ENCODE assay signal across 9 mouse cellular contexts in the genomic region with DNA sequence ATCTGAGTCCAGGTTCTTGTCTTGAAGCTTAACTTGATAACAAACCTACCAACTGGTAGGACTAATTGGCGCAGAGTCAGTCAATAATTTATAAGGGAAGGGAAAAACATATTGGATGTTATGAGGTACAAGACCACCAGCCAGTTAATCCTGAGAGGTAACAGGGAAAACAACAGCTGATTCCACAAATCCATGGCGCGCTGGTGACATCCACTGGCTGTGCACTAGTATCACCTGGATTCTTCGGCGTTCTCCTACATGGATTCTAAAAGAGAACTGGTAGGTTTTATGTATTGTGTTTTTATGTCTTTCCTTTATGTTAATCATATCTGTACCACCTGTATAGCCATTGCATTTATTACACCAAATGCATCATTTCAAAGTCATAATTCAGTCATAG.
A peak's percentile ranks its signal among the peaks of the same experiment; 100 is the strongest.
DNase-seq lines count a peak whose midpoint lies in the region; ATAC-seq and TF ChIP-seq lines count a peak whose summit lies in the region.
"Had no signal": no experiment of that assay in that cellular context is flagged by ENCODE, and none has a peak within 500 bp of the region (broad histone marks: within the 10 kb centered on the region; RNA-seq: fewer than 3 reads in every experiment).

No protein-coding gene starts in this region.

- TF ChIP-seq CTCF in kidney, adult 2 months (conservative IDR thresholded peaks at IDR 0.05; ENCODE audit: insufficient read depth, insufficient read length, low read depth, low read length) = peak; percentile 37

- H3K4me3 ChIP-seq in kidney, adult 2 months (ENCODE audit: insufficient read depth, low read depth, low read length) = no peak overlapping the region
- no peak overlapping the region for H3K4me3 ChIP-seq in forebrain, embryonic 15.5 days
- H3K4me3 ChIP-seq: neural tube, embryonic 13.5 days had no signal

- H3K9ac ChIP-seq in forebrain, embryonic 15.5 days (replicated peaks) = no peak overlapping the region
- H3K9ac ChIP-seq: neural tube, embryonic 13.5 days had no signal

- ATAC-seq in forebrain, embryonic 15.5 days (replicated peaks) = peak; percentile 58; the same call in 1 of the 2 replicates

- no peaks in the 10 kb centered on the region for H3K9me3 ChIP-seq in forebrain, embryonic 15.5 days
- H3K9me3 ChIP-seq: neural tube, embryonic 13.5 days had no signal

- H3K27me3 ChIP-seq in kidney, adult 2 months (replicated peaks; ENCODE audit: control insufficient read depth, insufficient read depth, low read length) = no peaks in the 10 kb centered on the region
- H3K27me3 ChIP-seq in forebrain, embryonic 15.5 days = no peaks in the 10 kb centered on the region
- H3K27me3 ChIP-seq: neural tube, embryonic 13.5 days had no signal

- no peaks in the 10 kb centered on the region for H3K4me1 ChIP-seq in kidney, adult 2 months (ENCODE audit: control insufficient read depth, insufficient read depth, low read length)
- H3K4me1 ChIP-seq in forebrain, embryonic 15.5 days = no peaks in the 10 kb centered on the region
- H3K4me1 ChIP-seq: neural tube, embryonic 13.5 days had no signal

- H3K27ac ChIP-seq in kidney, adult 2 months (ENCODE audit: insufficient read depth, low read depth, low read length) = no peak overlapping the region
- no peak overlapping the region for H3K27ac ChIP-seq in forebrain, embryonic 15.5 days (replicated peaks)
- H3K27ac ChIP-seq: neural tube, embryonic 13.5 days had no signal

- no peaks in the 10 kb centered on the region for H3K36me3 ChIP-seq in kidney, adult 2 months (ENCODE audit: control insufficient read depth, insufficient read depth, low read length)
- H3K36me3 ChIP-seq in forebrain, embryonic 15.5 days = no peaks in the 10 kb centered on the region
- H3K36me3 ChIP-seq: neural tube, embryonic 13.5 days had no signal

- TF ChIP-seq POLR2A in kidney, adult 2 months (IDR thresholded peaks at IDR 0.05; ENCODE audit: low read depth, low read length) = no peak

- no peak overlapping the region for H3K4me2 ChIP-seq in forebrain, embryonic 15.5 days (replicated peaks)
- H3K4me2 ChIP-seq: neural tube, embryonic 13.5 days had no signal

- DNase-seq in kidney, adult 2 months = no peak
- DNase-seq in kidney, postnatal 25 days = no peak
- peak; percentile 44 to 60 for DNase-seq in right cerebral cortex, postnatal 10 days (ENCODE audit: low spot score in 2 of 2)
- no peak for DNase-seq in right cerebral cortex, adult 18-20 months
- peak; percentile 72 for DNase-seq in retina, embryonic 14.5 days (ENCODE audit: low spot score)
- DNase-seq in frontal cortex, postnatal 36 days (ENCODE audit: low spot score in 2 of 2) = no peak
- no peak for DNase-seq in spleen, adult 18-20 months

- WGBS in kidney, adult 2 months = 83% methylated on average over 5 of the region's 5 CpGs
- WGBS in forebrain, embryonic 15.5 days = 78% methylated on average over 5 of the region's 5 CpGs

Comparison
In these comparisons a context has a peak if more than half of its experiments do, and no peak if none do; other contexts are left out.
1. DNase-seq: peak in right cerebral cortex, postnatal 10 days (2 of 2) and retina, embryonic 14.5 days (single experiment); none in kidney, adult 2 months (single experiment), kidney, postnatal 25 days (0 of 2), right cerebral cortex, adult 18-20 months (single experiment), frontal cortex, postnatal 36 days (0 of 2) and spleen, adult 18-20 months (0 of 2).